Mouse (Mus musculus): ENCODE results near the gene Cx3cr1. TPM values are rescaled to one million over a fixed set of nuclear protein-coding genes. Genes with fewer than 3 reads are reported as not detected.

Cx3cr1 gene
- polyA plus RNA-seq, 1 experiment, result 0.04 TPM

GRCm38 (mm10) chr9:119854170-119854569, 215.5 kb downstream of the Cx3cr1 start:
- Histone ChIP-seq H3K27me3 (ENCODE audit: control insufficient read depth, insufficient read depth, insufficient read length) (peaks cover 4% of the 10 kb centered on the region), H3ac (ENCODE audit: control insufficient read depth, insufficient read length, low read depth) (no peak overlapping the region), H3K79me3 (ENCODE audit: low read depth) (no peaks in the 10 kb centered on the region), H3K36me3 (ENCODE audit: control insufficient read depth, insufficient read depth) (no peaks in the 10 kb centered on the region), H3K4me3 (ENCODE audit: insufficient read depth, poor library complexity, severe bottlenecking) (no peak overlapping the region), H3K79me2 (ENCODE audit: control insufficient read depth, insufficient read depth) (no peaks in the 10 kb centered on the region)
- TF ChIP-seq USF1 (IDR thresholded peaks at IDR 0.05; ENCODE audit: low read depth) (no peak), CTCF (IDR thresholded peaks at IDR 0.05; ENCODE audit: control insufficient read depth, insufficient read depth, insufficient read length) (no peak), MAX (IDR thresholded peaks at IDR 0.05) (no peak), CEBPB (IDR thresholded peaks at IDR 0.05; ENCODE audit: low read depth) (no peak), MYOG (IDR thresholded peaks at IDR 0.05; ENCODE audit: control insufficient read depth, extremely low read depth, insufficient read length) (no peak), FOSL1 (IDR thresholded peaks at IDR 0.05; ENCODE audit: insufficient read depth, low read length, poor library complexity, severe bottlenecking) (no peak), MYOD1 (IDR thresholded peaks at IDR 0.05; ENCODE audit: control insufficient read depth, insufficient read length, low read depth) (no peak)

GRCm38 (mm10) chr9:119853071-119853846, 216.4 kb downstream of the Cx3cr1 start:
- Histone ChIP-seq H3K27me3 (ENCODE audit: control insufficient read depth, insufficient read depth, insufficient read length) (peaks cover 10% of the 10 kb centered on the region), H3K79me3 (ENCODE audit: low read depth) (no peaks in the 10 kb centered on the region), H3K36me3 (ENCODE audit: control insufficient read depth, insufficient read depth) (no peaks in the 10 kb centered on the region), H3K79me2 (ENCODE audit: control insufficient read depth, insufficient read depth) (no peaks in the 10 kb centered on the region), H3K4me3 (ENCODE audit: insufficient read depth, poor library complexity, severe bottlenecking) (no peak overlapping the region), H3ac (ENCODE audit: control insufficient read depth, insufficient read length, low read depth) (no peak overlapping the region)
- TF ChIP-seq MYOD1 (IDR thresholded peaks at IDR 0.05; ENCODE audit: control insufficient read depth, insufficient read length, low read depth) (no peak), CEBPB (IDR thresholded peaks at IDR 0.05; ENCODE audit: low read depth) (no peak), MYOG (IDR thresholded peaks at IDR 0.05; ENCODE audit: control insufficient read depth, extremely low read depth, insufficient read length) (no peak), USF1 (IDR thresholded peaks at IDR 0.05; ENCODE audit: low read depth) (no peak), CTCF (IDR thresholded peaks at IDR 0.05; ENCODE audit: control insufficient read depth, insufficient read depth, insufficient read length) (no peak)

- H3K79me2 ChIP-seq (ENCODE audit: control insufficient read depth, insufficient read depth), result no peaks in the 10 kb centered on the region
- peaks cover 17% of the 10 kb centered on the region for H3K27me3 ChIP-seq (ENCODE audit: control insufficient read depth, insufficient read depth, insufficient read length)
- H3K79me3 ChIP-seq (ENCODE audit: low read depth), result no peaks in the 10 kb centered on the region
- H3K36me3 ChIP-seq (ENCODE audit: control insufficient read depth, insufficient read depth), result no peaks in the 10 kb centered on the region
- H3ac ChIP-seq (ENCODE audit: control insufficient read depth, insufficient read length, low read depth), result no peak overlapping the region
- TF ChIP-seq MYOG (IDR thresholded peaks at IDR 0.05; ENCODE audit: control insufficient read depth, extremely low read depth, insufficient read length), result no peak
- no peak for TF ChIP-seq CEBPB (IDR thresholded peaks at IDR 0.05; ENCODE audit: low read depth)
- no peak for TF ChIP-seq MYOD1 (IDR thresholded peaks at IDR 0.05; ENCODE audit: control insufficient read depth, insufficient read length, low read depth)
- no peak overlapping the region for H3K4me3 ChIP-seq (ENCODE audit: insufficient read depth, poor library complexity, severe bottlenecking)
Measured at GRCm38 (mm10) chr9:119852347-119853030, 217.2 kb downstream of the Cx3cr1 start.

Other genes with a start within 250 kb of the Cx3cr1 start
- gene Scn11a, start 244.4 kb downstream of the Cx3cr1 start, polyA plus RNA-seq (2012; fragmentation: generic; extraction: Trizol), result 0.01 TPM
- gene Wdr48, start 175.0 kb downstream of the Cx3cr1 start, polyA plus RNA-seq (2012; fragmentation: generic; extraction: Trizol), result 16.8 TPM
- 11.0 TPM for gene Gorasp1, start 132.3 kb downstream of the Cx3cr1 start, polyA plus RNA-seq (2012; fragmentation: generic; extraction: Trizol)
- gene Ttc21a, start 132.3 kb downstream of the Cx3cr1 start, polyA plus RNA-seq (2012; fragmentation: generic; extraction: Trizol), result 0.06 TPM
- gene Csrnp1, start 85.2 kb downstream of the Cx3cr1 start, polyA plus RNA-seq (2012; fragmentation: generic; extraction: Trizol), result 21.2 TPM
- gene Xirp1, start 46.3 kb downstream of the Cx3cr1 start, polyA plus RNA-seq (2012; fragmentation: generic; extraction: Trizol), result 3.5 TPM
- not detected for gene Ccr8, start 22.2 kb upstream of the Cx3cr1 start, polyA plus RNA-seq (2012; fragmentation: generic; extraction: Trizol)
- 17.1 TPM for gene Slc25a38, start 40.5 kb upstream of the Cx3cr1 start, polyA plus RNA-seq (2012; fragmentation: generic; extraction: Trizol)
- 3,947 TPM for gene Rpsa, start 57.8 kb upstream of the Cx3cr1 start, polyA plus RNA-seq (2012; fragmentation: generic; extraction: Trizol)
- gene Mobp, start 79.8 kb upstream of the Cx3cr1 start, polyA plus RNA-seq (2012; fragmentation: generic; extraction: Trizol), result not detected
- not detected for gene Myrip, start 231.6 kb upstream of the Cx3cr1 start, polyA plus RNA-seq (2012; fragmentation: generic; extraction: Trizol)